Mouse (Mus musculus): ENCODE data around the gene Rnf180. TPM values are rescaled to one million over a fixed set of nuclear protein-coding genes. Genes with fewer than 3 reads are reported as not detected.

The Rnf180 gene
- polyA plus RNA-seq, 1 experiment from 2014 or later, result 1.0 TPM

DNA sequence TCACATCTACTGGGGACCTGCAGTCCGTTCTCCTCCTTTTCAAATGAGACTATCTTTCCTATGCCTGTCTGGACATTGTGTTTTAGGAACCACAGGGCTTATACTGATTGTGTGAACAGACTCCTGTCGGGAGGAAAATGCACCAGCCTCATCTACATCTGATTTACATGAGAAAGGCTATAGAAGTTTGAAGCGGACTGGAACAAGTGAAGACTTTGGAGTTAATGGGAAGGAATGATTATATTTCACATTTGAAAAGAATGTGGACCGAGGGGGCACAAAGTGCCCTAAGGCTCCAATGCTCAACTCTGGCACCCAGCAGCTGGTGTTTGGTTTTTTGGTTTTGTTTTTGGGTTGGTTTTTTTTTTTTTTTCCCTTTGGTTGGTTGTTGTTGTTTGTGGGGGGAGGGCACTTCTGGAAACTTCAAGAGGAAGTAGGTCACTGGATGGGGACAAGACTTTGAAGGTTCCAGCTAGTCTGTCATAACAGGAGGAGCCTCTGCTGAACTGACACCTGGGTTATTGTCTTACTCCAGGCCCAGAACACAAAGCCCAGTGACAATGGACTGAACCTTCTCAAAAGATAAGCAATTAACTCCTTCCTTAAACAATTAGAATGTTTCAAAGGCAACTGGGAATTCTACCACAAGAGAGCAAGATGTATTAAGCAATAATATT is 37.7 kb downstream of the Rnf180 start:
- 77% methylated on average over 4 of the region's 4 CpGs for WGBS (ENCODE audit: insufficient replicate concordance)
- Histone ChIP-seq H3K9ac (replicated peaks) (no peak overlapping the region), H3K4me2 (ENCODE audit: low read depth, low read length) (no peak overlapping the region), H3K36me3 (replicated peaks; ENCODE audit: insufficient read depth, low read length) (no peaks in the 10 kb centered on the region), H3K4me1 (ENCODE audit: insufficient read depth) (no peaks in the 10 kb centered on the region), H3K9me3 (ENCODE audit: low read length) (no peaks in the 10 kb centered on the region), H3K27ac (ENCODE audit: low read depth) (no peak overlapping the region), H3K27me3 (ENCODE audit: insufficient read depth, low read length) (no peaks in the 10 kb centered on the region), H3K4me3 (ENCODE audit: low read depth, low read length) (no peak overlapping the region)
- TF ChIP-seq CTCF (IDR thresholded peaks at IDR 0.05; ENCODE audit: low read depth) (no peak), EP300 (IDR thresholded peaks at IDR 0.05; ENCODE audit: low read depth) (no peak)
- DNase-seq (no peak), ATAC-seq (no peak)

GRCm38 (mm10) chr13:105250767-105251166 is 43.8 kb downstream of the Rnf180 start:
- ATAC-seq (no peak), DNase-seq (no peak)
- Histone ChIP-seq H3K4me1 (ENCODE audit: insufficient read depth) (no peaks in the 10 kb centered on the region), H3K36me3 (replicated peaks; ENCODE audit: insufficient read depth, low read length) (no peaks in the 10 kb centered on the region), H3K9ac (replicated peaks) (no peak overlapping the region), H3K27me3 (ENCODE audit: insufficient read depth, low read length) (no peaks in the 10 kb centered on the region), H3K27ac (ENCODE audit: low read depth) (no peak overlapping the region), H3K4me3 (ENCODE audit: low read depth, low read length) (no peak overlapping the region), H3K9me3 (ENCODE audit: low read length) (no peaks in the 10 kb centered on the region), H3K4me2 (ENCODE audit: low read depth, low read length) (no peak overlapping the region)
- WGBS (ENCODE audit: insufficient replicate concordance), result 59% methylated on average over 4 of the region's 4 CpGs
- TF ChIP-seq CTCF (IDR thresholded peaks at IDR 0.05; ENCODE audit: low read depth), result no peak
- TF ChIP-seq EP300 (IDR thresholded peaks at IDR 0.05; ENCODE audit: low read depth), result no peak

- ATAC-seq, result no peak
- no peak overlapping the region for H3K9ac ChIP-seq (replicated peaks)
- no peak overlapping the region for H3K4me2 ChIP-seq (ENCODE audit: low read depth, low read length)
- no peaks in the 10 kb centered on the region for H3K36me3 ChIP-seq (replicated peaks; ENCODE audit: insufficient read depth, low read length)
- H3K27ac ChIP-seq (ENCODE audit: low read depth), result no peak overlapping the region
- TF ChIP-seq EP300 (IDR thresholded peaks at IDR 0.05; ENCODE audit: low read depth) (no peak), CTCF (IDR thresholded peaks at IDR 0.05; ENCODE audit: low read depth) (no peak)
- no peaks in the 10 kb centered on the region for H3K27me3 ChIP-seq (ENCODE audit: insufficient read depth, low read length)
- H3K9me3 ChIP-seq (ENCODE audit: low read length), result no peaks in the 10 kb centered on the region
- WGBS (ENCODE audit: insufficient replicate concordance), result 57% methylated on average over 9 of the region's 9 CpGs
- no peak for DNase-seq
- no peak overlapping the region for H3K4me3 ChIP-seq (ENCODE audit: low read depth, low read length)
- H3K4me1 ChIP-seq (ENCODE audit: insufficient read depth), result no peaks in the 10 kb centered on the region
Observed at GRCm38 (mm10) chr13:105250264-105250663, 44.4 kb downstream of the Rnf180 start.

GRCm38 (mm10) chr13:105249599-105249998 is 45.0 kb downstream of the Rnf180 start:
- 80% methylated on average over 14 of the region's 14 CpGs for WGBS (ENCODE audit: insufficient replicate concordance)
- Histone ChIP-seq H3K27me3 (ENCODE audit: insufficient read depth, low read length) (no peaks in the 10 kb centered on the region), H3K27ac (ENCODE audit: low read depth) (no peak overlapping the region), H3K9me3 (ENCODE audit: low read length) (no peaks in the 10 kb centered on the region), H3K4me1 (ENCODE audit: insufficient read depth) (no peaks in the 10 kb centered on the region), H3K36me3 (replicated peaks; ENCODE audit: insufficient read depth, low read length) (no peaks in the 10 kb centered on the region), H3K9ac (replicated peaks) (no peak overlapping the region), H3K4me3 (ENCODE audit: low read depth, low read length) (no peak overlapping the region), H3K4me2 (ENCODE audit: low read depth, low read length) (no peak overlapping the region)
- DNase-seq (no peak), ATAC-seq (no peak)
- TF ChIP-seq CTCF (IDR thresholded peaks at IDR 0.05; ENCODE audit: low read depth) (no peak), EP300 (IDR thresholded peaks at IDR 0.05; ENCODE audit: low read depth) (no peak)

GRCm38 (mm10) chr13:105247691-105248090 is 46.9 kb downstream of the Rnf180 start:
- no peaks in the 10 kb centered on the region for H3K4me1 ChIP-seq (ENCODE audit: insufficient read depth)
- WGBS (ENCODE audit: insufficient replicate concordance), result 88% methylated on average over 6 of the region's 6 CpGs

GRCm38 (mm10) chr13:105240810-105241209 is 53.8 kb downstream of the Rnf180 start:
- TF ChIP-seq EP300 (IDR thresholded peaks at IDR 0.05; ENCODE audit: low read depth), result no peak
- TF ChIP-seq CTCF (IDR thresholded peaks at IDR 0.05; ENCODE audit: low read depth), result 0 out of 2 replicates have a peak, but pooled peaks have one; percentile 22
- 67% methylated on average over 2 of the region's 2 CpGs for WGBS (ENCODE audit: insufficient replicate concordance)
- Histone ChIP-seq H3K4me2 (ENCODE audit: low read depth, low read length) (no peak overlapping the region), H3K9ac (replicated peaks) (no peak overlapping the region), H3K9me3 (ENCODE audit: low read length) (no peaks in the 10 kb centered on the region), H3K27me3 (ENCODE audit: insufficient read depth, low read length) (no peaks in the 10 kb centered on the region), H3K4me1 (ENCODE audit: insufficient read depth) (no peaks in the 10 kb centered on the region), H3K27ac (ENCODE audit: low read depth) (no peak overlapping the region), H3K4me3 (ENCODE audit: low read depth, low read length) (no peak overlapping the region), H3K36me3 (replicated peaks; ENCODE audit: insufficient read depth, low read length) (no peaks in the 10 kb centered on the region)
- no peak for DNase-seq
- ATAC-seq, result no peak

More at GRCm38 (mm10) chr13:105247691-105248090, 46.9 kb downstream of the Rnf180 start:
- Histone ChIP-seq H3K4me3 (ENCODE audit: low read depth, low read length) (no peak overlapping the region), H3K27ac (ENCODE audit: low read depth) (no peak overlapping the region), H3K9ac (replicated peaks) (no peak overlapping the region), H3K4me2 (ENCODE audit: low read depth, low read length) (no peak overlapping the region), H3K9me3 (ENCODE audit: low read length) (no peaks in the 10 kb centered on the region), H3K27me3 (ENCODE audit: insufficient read depth, low read length) (no peaks in the 10 kb centered on the region), H3K36me3 (replicated peaks; ENCODE audit: insufficient read depth, low read length) (no peaks in the 10 kb centered on the region)
- ATAC-seq, result no peak
- no peak for DNase-seq
- TF ChIP-seq EP300 (IDR thresholded peaks at IDR 0.05; ENCODE audit: low read depth), result no peak
- TF ChIP-seq CTCF (IDR thresholded peaks at IDR 0.05; ENCODE audit: low read depth), result no peak

All from liver, postnatal 0 days (tissue).